Mouse (Mus musculus): ENCODE measurements around the gene Txnl4b. TPM values are rescaled to one million over a fixed set of nuclear protein-coding genes. Genes with fewer than 3 reads are reported as not detected.

Gene Txnl4b
- 28.3 and 28.5 TPM in 2 replicates for polyA plus RNA-seq (2014; fragmentation: Nextera tagmentation; extraction: Ambion mirVana)

DNA sequence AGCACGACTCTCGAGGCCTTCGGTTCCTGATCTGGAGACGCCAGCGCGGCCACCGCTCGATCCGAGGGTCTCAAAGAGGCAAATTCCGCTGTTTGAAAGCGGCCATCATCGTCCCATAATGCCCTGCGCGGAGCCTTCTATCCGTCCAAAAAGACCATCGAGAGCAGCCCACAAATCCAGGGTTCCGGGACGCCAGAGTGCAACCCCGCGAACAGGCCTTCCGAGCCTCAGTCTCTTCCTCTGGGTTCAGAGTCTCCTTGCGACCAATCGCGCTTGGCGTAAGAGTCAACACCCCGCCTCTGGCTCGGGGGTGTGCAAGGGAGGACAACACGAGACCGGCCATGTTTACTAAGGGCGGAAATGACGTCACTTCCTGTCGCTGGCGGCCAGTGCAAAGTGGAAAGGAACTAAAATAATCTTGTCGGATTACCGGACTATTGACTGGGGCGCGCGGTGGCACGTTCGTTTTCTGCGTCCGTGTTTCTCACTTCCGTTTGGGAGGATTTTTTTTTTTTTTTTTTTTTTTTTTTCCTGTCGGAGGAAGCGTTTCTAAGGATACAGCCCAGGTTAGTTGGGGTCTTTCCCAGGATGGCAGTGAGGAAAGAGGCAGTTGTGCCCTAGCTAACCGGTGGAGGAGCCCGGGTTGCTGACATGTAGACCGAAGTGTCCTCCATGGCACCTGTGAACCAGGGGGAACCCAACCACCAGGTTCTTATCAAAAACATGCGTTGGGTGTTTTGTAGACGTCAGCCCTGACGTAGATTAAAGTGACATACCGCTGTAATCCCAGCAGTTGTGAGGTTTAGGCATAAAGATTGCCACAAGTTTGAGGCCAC is at the start of gene Txnl4b, which contains the start of gene Dhx38:
Gene Txnl4b, plus strand, starts transcription at position 395 of the 836 bp plus-strand sequence.
Gene Dhx38, minus strand, starts transcription at position 364 of the 836 bp plus-strand sequence.
- DNase-seq (ENCODE audit: low spot score): peak; percentile 97
- H3K4me3 ChIP-seq (ENCODE audit: low read depth, low read length): peak within 1 kb of the TSS; percentile 77
- H3K4me2 ChIP-seq (ENCODE audit: low read depth, severe bottlenecking): peak within 1 kb of the TSS; percentile 74
- peak; percentile 99 for ATAC-seq (ENCODE audit: insufficient number of reproducible peaks, low FRiP score, low TSS enrichment, low read depth)
- H3K4me1 ChIP-seq (ENCODE audit: control insufficient read depth, insufficient read depth, low read length): peaks cover 3% of the 10 kb centered on the region; the same call in 1 of the 2 replicates
- H3K9me3 ChIP-seq (ENCODE audit: control insufficient read depth, low read length): no peaks in the 10 kb centered on the region
- H3K27me3 ChIP-seq (ENCODE audit: control insufficient read depth, insufficient read depth, low read length): no peaks in the 10 kb centered on the region
- peak within 1 kb of the TSS; percentile 78; the same call in 1 of the 2 replicates for H3K27ac ChIP-seq (replicated peaks; ENCODE audit: low read depth, low read length)
- peaks cover 7% of the 10 kb centered on the region for H3K36me3 ChIP-seq (ENCODE audit: control insufficient read depth, insufficient read depth, low read length)
- under 1% methylated on average over 52 of the region's 52 CpGs for WGBS
- H3K9ac ChIP-seq (ENCODE audit: low read length): peak within 1 kb of the TSS; percentile 96

DNA sequence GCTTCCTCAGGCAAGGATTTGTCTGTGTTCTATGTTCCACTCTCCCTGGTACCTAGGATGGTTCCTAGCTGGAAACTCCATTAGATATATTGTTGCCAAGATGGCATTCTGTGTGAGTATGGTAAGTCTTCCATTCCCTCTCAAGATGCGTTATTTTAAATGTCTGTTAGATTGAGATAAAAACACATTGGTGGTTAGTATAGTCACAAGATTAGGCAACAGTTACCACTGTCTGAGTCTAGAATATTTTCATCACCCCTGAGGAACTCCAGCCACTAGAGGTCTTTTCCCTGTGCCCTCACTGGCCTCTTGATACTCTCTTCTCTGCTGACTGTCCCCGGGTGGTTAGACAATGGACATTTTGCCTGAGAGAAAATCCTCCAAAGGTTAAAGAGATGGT is 41.7 kb upstream of the Txnl4b start:
- Histone ChIP-seq H3K4me2 (ENCODE audit: low read depth, severe bottlenecking) (no peak overlapping the region), H3K27ac (replicated peaks; ENCODE audit: low read depth, low read length) (no peak overlapping the region), H3K9ac (ENCODE audit: low read length) (no peak overlapping the region), H3K36me3 (ENCODE audit: control insufficient read depth, insufficient read depth, low read length) (no peaks in the 10 kb centered on the region), H3K4me3 (ENCODE audit: low read depth, low read length) (no peak overlapping the region), H3K27me3 (ENCODE audit: control insufficient read depth, insufficient read depth, low read length) (no peaks in the 10 kb centered on the region), H3K9me3 (ENCODE audit: control insufficient read depth, low read length) (no peaks in the 10 kb centered on the region), H3K4me1 (ENCODE audit: control insufficient read depth, insufficient read depth, low read length) (no peaks in the 10 kb centered on the region)
- DNase-seq (ENCODE audit: low spot score) (no peak), ATAC-seq (ENCODE audit: insufficient number of reproducible peaks, low FRiP score, low TSS enrichment, low read depth) (no peak)
- WGBS: 89% methylated on average over 2 of the region's 2 CpGs

GRCm38 (mm10) chr8:109535140-109535990 is 30.3 kb upstream of the Txnl4b start:
- Histone ChIP-seq H3K4me1 (ENCODE audit: control insufficient read depth, insufficient read depth, low read length) (0 out of 2 replicates have a peak, but pooled peaks cover 3% of the 10 kb centered on the region), H3K27ac (replicated peaks; ENCODE audit: low read depth, low read length) (no peak overlapping the region), H3K27me3 (ENCODE audit: control insufficient read depth, insufficient read depth, low read length) (no peaks in the 10 kb centered on the region), H3K36me3 (ENCODE audit: control insufficient read depth, insufficient read depth, low read length) (no peaks in the 10 kb centered on the region), H3K9me3 (ENCODE audit: control insufficient read depth, low read length) (no peaks in the 10 kb centered on the region), H3K4me3 (ENCODE audit: low read depth, low read length) (no peak overlapping the region), H3K4me2 (ENCODE audit: low read depth, severe bottlenecking) (no peak overlapping the region), H3K9ac (ENCODE audit: low read length) (no peak overlapping the region)
- ATAC-seq (ENCODE audit: insufficient number of reproducible peaks, low FRiP score, low TSS enrichment, low read depth) (no peak), DNase-seq (ENCODE audit: low spot score) (peak; percentile 76)
- 90% methylated on average over 19 of the region's 19 CpGs for WGBS

DNA sequence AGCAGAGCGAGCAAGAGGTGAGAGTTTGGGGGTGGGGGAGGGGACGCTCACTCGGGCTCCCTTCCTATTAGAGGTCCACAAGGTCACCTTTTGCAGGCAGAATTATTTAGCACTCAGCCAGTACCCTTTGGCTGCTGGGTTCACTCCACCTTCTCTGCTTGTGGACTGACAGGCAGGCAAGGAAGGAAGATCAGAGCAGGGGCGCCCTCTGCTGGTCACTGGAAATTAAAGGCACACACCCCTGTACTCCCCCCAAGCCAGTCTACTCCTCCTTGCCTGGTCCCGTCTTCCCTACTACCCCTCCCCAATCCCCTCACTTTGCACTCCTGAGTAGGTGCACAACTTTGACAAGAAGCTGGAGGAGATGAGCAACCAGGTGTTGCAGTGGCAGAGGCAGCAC is 29.0 kb upstream of the Txnl4b start:
- 0 out of 2 replicates have a peak, but pooled peaks cover 3% of the 10 kb centered on the region for H3K4me1 ChIP-seq (ENCODE audit: control insufficient read depth, insufficient read depth, low read length)
- no peaks in the 10 kb centered on the region for H3K36me3 ChIP-seq (ENCODE audit: control insufficient read depth, insufficient read depth, low read length)
- WGBS: 4% methylated on average over 5 of the region's 5 CpGs
- no peak overlapping the region for H3K27ac ChIP-seq (replicated peaks; ENCODE audit: low read depth, low read length)
- H3K4me3 ChIP-seq (ENCODE audit: low read depth, low read length): no peak overlapping the region
- peak overlapping the region; percentile 32; the same call in 1 of the 2 replicates for H3K4me2 ChIP-seq (ENCODE audit: low read depth, severe bottlenecking)
- no peaks in the 10 kb centered on the region for H3K27me3 ChIP-seq (ENCODE audit: control insufficient read depth, insufficient read depth, low read length)
- H3K9ac ChIP-seq (ENCODE audit: low read length): no peak overlapping the region
- no peaks in the 10 kb centered on the region for H3K9me3 ChIP-seq (ENCODE audit: control insufficient read depth, low read length)
- DNase-seq (ENCODE audit: low spot score) (peak; percentile 95), ATAC-seq (ENCODE audit: insufficient number of reproducible peaks, low FRiP score, low TSS enrichment, low read depth) (peak; percentile 78)

GRCm38 (mm10) chr8:109542165-109542564 is 23.5 kb upstream of the Txnl4b start:
- Histone ChIP-seq H3K4me3 (ENCODE audit: low read depth, low read length) (no peak overlapping the region), H3K27me3 (ENCODE audit: control insufficient read depth, insufficient read depth, low read length) (no peaks in the 10 kb centered on the region), H3K4me1 (ENCODE audit: control insufficient read depth, insufficient read depth, low read length) (no peaks in the 10 kb centered on the region), H3K36me3 (ENCODE audit: control insufficient read depth, insufficient read depth, low read length) (peaks cover 4% of the 10 kb centered on the region), H3K4me2 (ENCODE audit: low read depth, severe bottlenecking) (no peak overlapping the region), H3K9ac (ENCODE audit: low read length) (no peak overlapping the region), H3K9me3 (ENCODE audit: control insufficient read depth, low read length) (no peaks in the 10 kb centered on the region), H3K27ac (replicated peaks; ENCODE audit: low read depth, low read length) (no peak overlapping the region)
- no peak for ATAC-seq (ENCODE audit: insufficient number of reproducible peaks, low FRiP score, low TSS enrichment, low read depth)
- WGBS: 76% methylated on average over 5 of the region's 5 CpGs
- DNase-seq (ENCODE audit: low spot score): no peak

- H3K4me2 ChIP-seq (ENCODE audit: low read depth, severe bottlenecking): no peak overlapping the region
- H3K9ac ChIP-seq (ENCODE audit: low read length): no peak overlapping the region
- H3K27me3 ChIP-seq (ENCODE audit: control insufficient read depth, insufficient read depth, low read length): no peaks in the 10 kb centered on the region
- no peak for ATAC-seq (ENCODE audit: insufficient number of reproducible peaks, low FRiP score, low TSS enrichment, low read depth)
- no peak overlapping the region for H3K27ac ChIP-seq (replicated peaks; ENCODE audit: low read depth, low read length)
- peaks cover 10% of the 10 kb centered on the region for H3K36me3 ChIP-seq (ENCODE audit: control insufficient read depth, insufficient read depth, low read length)
- no peak overlapping the region for H3K4me3 ChIP-seq (ENCODE audit: low read depth, low read length)
- no peak for DNase-seq (ENCODE audit: low spot score)
- no peaks in the 10 kb centered on the region for H3K9me3 ChIP-seq (ENCODE audit: control insufficient read depth, low read length)
- 78% methylated on average over 8 of the region's 8 CpGs for WGBS
- H3K4me1 ChIP-seq (ENCODE audit: control insufficient read depth, insufficient read depth, low read length): no peaks in the 10 kb centered on the region
Measured at GRCm38 (mm10) chr8:109542748-109543519, 22.8 kb upstream of the Txnl4b start.

DNA sequence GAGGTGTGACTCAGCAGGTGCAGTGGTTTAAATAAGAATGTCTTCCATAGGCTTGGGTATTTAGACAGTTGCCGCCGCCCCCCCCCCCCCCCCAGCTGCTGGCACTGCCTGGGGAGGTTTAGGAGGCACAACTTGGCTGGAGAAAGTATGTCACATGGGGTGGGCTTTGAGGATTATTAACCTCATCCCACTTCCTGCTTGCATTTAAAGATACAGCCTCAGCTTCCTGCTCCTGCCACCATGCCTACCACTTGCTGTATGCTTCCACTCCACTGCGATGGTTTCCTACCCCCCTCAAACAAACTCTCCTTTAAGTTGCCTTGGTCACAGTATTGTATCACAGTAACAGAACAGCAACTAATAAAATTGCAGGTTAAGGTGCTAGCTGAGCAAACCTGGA is 21.6 kb upstream of the Txnl4b start:
- ATAC-seq (ENCODE audit: insufficient number of reproducible peaks, low FRiP score, low TSS enrichment, low read depth): no peak
- no peaks in the 10 kb centered on the region for H3K27me3 ChIP-seq (ENCODE audit: control insufficient read depth, insufficient read depth, low read length)
- DNase-seq (ENCODE audit: low spot score): no peak
- no peak overlapping the region for H3K4me2 ChIP-seq (ENCODE audit: low read depth, severe bottlenecking)
- H3K9me3 ChIP-seq (ENCODE audit: control insufficient read depth, low read length): no peaks in the 10 kb centered on the region
- WGBS: 69% methylated on average over 1 of the region's 3 CpGs
- H3K36me3 ChIP-seq (ENCODE audit: control insufficient read depth, insufficient read depth, low read length): peaks cover 18% of the 10 kb centered on the region
- H3K4me1 ChIP-seq (ENCODE audit: control insufficient read depth, insufficient read depth, low read length): no peaks in the 10 kb centered on the region
- no peak overlapping the region for H3K9ac ChIP-seq (ENCODE audit: low read length)
- no peak overlapping the region for H3K27ac ChIP-seq (replicated peaks; ENCODE audit: low read depth, low read length)
- no peak overlapping the region for H3K4me3 ChIP-seq (ENCODE audit: low read depth, low read length)

GRCm38 (mm10) chr8:109551663-109552062 is 14.0 kb upstream of the Txnl4b start:
- 42% methylated on average over 3 of the region's 3 CpGs for WGBS
- peaks cover 56% of the 10 kb centered on the region for H3K36me3 ChIP-seq (ENCODE audit: control insufficient read depth, insufficient read depth, low read length)
- no peaks in the 10 kb centered on the region for H3K9me3 ChIP-seq (ENCODE audit: control insufficient read depth, low read length)
- no peaks in the 10 kb centered on the region for H3K4me1 ChIP-seq (ENCODE audit: control insufficient read depth, insufficient read depth, low read length)
- H3K4me2 ChIP-seq (ENCODE audit: low read depth, severe bottlenecking): no peak overlapping the region
- no peak overlapping the region for H3K27ac ChIP-seq (replicated peaks; ENCODE audit: low read depth, low read length)
- H3K27me3 ChIP-seq (ENCODE audit: control insufficient read depth, insufficient read depth, low read length): no peaks in the 10 kb centered on the region
- H3K9ac ChIP-seq (ENCODE audit: low read length): no peak overlapping the region
- ATAC-seq (ENCODE audit: insufficient number of reproducible peaks, low FRiP score, low TSS enrichment, low read depth) (no peak), DNase-seq (ENCODE audit: low spot score) (peak; percentile 55)
- H3K4me3 ChIP-seq (ENCODE audit: low read depth, low read length): no peak overlapping the region
